Mouse (Mus musculus) inflammation-experienced regulatory T-cells (primary cell): ENCODE data around the gene Pcca. TPM values are rescaled to one million over a fixed set of nuclear protein-coding genes. Genes with fewer than 3 reads are reported as not detected.

Experiments
- polyA plus RNA-seq, 2 experiments: library from polyadenylated mRNA; unstranded; fragments of 100-300 nt; shearing (Covaris generic); gene quantifications; one replicate each; pipeline ENCODE4 v1.2.1; 2017

The Pcca gene
- polyA plus RNA-seq: 10 to 100 TPM; 29.3 to 31.6 TPM

DNA sequence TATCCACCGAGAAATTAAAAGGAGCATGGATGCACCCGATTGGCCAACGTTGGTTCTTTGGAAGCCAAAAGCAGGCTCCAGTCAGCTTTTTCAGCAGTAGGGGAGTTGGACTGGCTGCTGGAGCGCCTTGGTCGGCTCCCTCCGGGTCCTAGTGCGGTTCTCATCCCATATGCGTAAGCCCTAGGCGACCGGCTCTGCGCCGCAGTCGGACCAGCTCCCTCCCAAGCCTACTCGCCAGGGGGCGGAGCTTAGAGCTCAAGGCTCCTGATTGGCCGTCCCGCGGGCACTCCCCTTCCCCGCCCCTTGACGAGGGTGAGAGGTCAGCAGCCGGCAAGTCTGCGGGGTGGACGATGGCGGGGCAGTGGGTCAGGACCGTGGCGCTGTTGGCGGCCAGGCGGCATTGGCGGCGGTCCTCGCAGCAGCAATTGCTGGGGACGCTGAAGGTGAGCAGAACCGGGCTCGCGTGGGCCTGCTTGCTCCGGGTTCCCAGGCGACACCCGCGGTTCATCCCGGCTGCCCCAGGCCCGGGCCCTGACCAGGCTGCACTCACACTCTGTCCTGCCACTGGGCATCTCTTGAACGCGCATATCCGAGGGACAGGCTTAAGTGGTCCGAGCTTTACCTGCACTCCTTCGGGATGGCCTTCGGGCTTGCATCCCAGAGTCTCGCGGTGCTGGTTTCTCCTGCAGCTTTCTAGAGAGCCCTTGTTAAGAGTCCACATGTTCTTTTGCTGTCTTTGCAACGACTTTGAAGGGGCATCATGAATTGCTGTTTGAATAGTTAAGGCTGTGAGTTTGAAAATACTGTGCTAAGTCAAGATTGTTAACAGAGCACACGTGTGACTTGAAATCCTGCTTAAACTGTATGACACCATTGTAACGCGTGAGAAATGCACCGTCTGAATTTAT lies at the start of gene Pcca:
Pcca (plus strand) TSS at position 308 of the 908 bp plus-strand sequence.

DNA sequence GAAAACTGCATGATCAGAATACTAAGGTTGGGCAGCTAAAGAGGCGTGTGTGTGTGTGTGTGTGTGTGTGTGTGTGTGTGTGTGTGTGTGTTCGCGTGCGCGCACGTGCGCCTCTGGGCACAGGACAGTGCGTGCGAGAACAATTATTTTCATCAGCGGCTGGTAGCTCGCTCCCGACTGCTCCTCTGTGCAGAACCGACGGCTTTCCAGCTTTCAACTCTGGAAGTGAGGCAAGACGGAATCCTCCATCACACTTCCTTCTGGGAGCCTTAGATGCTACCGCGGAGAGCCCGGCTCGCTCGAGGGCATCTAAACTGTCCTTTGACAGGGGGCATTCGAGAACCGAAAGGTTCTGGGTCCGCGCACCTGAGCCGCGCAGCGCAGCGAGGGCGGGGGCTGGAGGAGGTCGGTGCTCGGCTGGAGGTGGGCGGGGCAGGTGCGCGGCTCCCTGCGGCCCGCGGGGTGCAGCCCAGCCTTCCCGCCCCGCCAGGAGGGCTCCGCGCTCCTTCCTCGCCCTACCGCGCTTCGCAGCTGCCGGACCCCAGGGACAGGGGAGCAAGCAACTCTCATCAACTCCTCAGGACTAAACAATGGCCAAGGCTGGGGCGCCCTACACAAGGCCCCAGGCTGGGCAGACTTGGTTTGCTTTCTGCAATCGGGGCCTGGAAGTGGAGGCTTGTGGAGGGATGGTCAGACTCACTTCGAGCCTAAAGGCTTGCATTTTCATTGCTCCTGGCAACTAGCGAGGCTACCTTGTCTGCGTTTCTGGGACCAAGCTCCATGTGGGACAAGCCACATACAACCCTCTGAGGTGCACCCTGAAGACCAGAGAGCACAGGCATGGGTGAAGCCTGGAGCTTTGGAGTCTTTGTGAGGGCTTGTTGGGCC lies 43.4 kb upstream of the Pcca start, which contains the start of gene Gm10837:
Gm10837 (plus strand) TSS at position 146 of the 888 bp plus-strand sequence.

GRCm38 (mm10) chr14:122913657-122914056 lies 379.5 kb downstream of the Pcca start, which contains the start of gene Ggact:
Ggact (minus strand) TSS chr14:122913757.

Other genes with a start within 250 kb of the Pcca start
- gene Gm5089, start 83.2 kb upstream of the Pcca start, polyA plus RNA-seq: under 1 TPM in 1 of 2 experiments, not detected in 1; 0.32 TPM
- gene Zic5, start 68.6 kb upstream of the Pcca start, polyA plus RNA-seq: 1 to 10 TPM in 1 of 2 experiments, under 1 TPM in 1; 0.19 to 1.4 TPM
- gene Zic2, start 58.9 kb upstream of the Pcca start, polyA plus RNA-seq: 1 to 10 TPM in 1 of 2 experiments, not detected in 1; 1.0 TPM
- under 1 TPM; 0.20 to 0.72 TPM for gene Gm10837, start 43.7 kb upstream of the Pcca start, polyA plus RNA-seq